Mouse (Mus musculus): ENCODE measurements around the gene Prkar2b. TPM values are rescaled to one million over a fixed set of nuclear protein-coding genes. Genes with fewer than 3 reads are reported as not detected.

Gene Prkar2b
- total and polyA plus RNA-seq, 3 experiments = 15.7 to 154 (median 34.1) TPM

- Histone ChIP-seq H3K36me3 (ENCODE audit: control insufficient read depth in 1 of 2, insufficient read depth in 2 of 2, low read length in 2 of 2) (peaks cover 0 to 57% of the 10 kb centered on the region in 2 experiments; a peak in 2 of 4 replicates), H3K4me1 (ENCODE audit: control insufficient read depth in 1 of 2, insufficient read depth in 2 of 2, low read length in 2 of 2) (peaks cover 36 to 44% of the 10 kb centered on the region in 2 experiments), H3K27me3 (ENCODE audit: control insufficient read depth in 1 of 2, insufficient read depth in 2 of 2, low read length in 2 of 2) (no peaks in the 10 kb centered on the region), H3K9me3 (replicated peaks; ENCODE audit: insufficient read depth, low read length) (no peaks in the 10 kb centered on the region), H3K79me2 (ENCODE audit: control insufficient read depth, insufficient read depth, low read length, poor library complexity) (peaks cover 20% of the 10 kb centered on the region), H3K27ac (ENCODE audit: control insufficient read depth, low read depth, low read length) (no peak overlapping the region), H3K4me3 (ENCODE audit: control insufficient read depth in 1 of 2, insufficient read depth in 1 of 2, low read depth in 2 of 2, low read length in 2 of 2) (peak overlapping the region in 1 of 2 experiments; percentile 53; a peak in 2 of 4 replicates), H3K9ac (ENCODE audit: control insufficient read depth, low read depth, low read length, poor library complexity, severe bottlenecking) (peak overlapping the region; percentile 12)
- no peak for DNase-seq (ENCODE audit: low read depth, low spot score)
- no peak for TF ChIP-seq MAFK (IDR thresholded peaks at IDR 0.05; ENCODE audit: borderline replicate concordance, low read depth, low read length)
- 0 out of 2 replicates have a peak, but pooled peaks have one; percentile 17 for TF ChIP-seq ETS1 (IDR thresholded peaks at IDR 0.05; ENCODE audit: low read depth, low read length)
- no peak for TF ChIP-seq ZMIZ1 (IDR thresholded peaks at IDR 0.05; ENCODE audit: low read depth, low read length)
- no peak for TF ChIP-seq MEF2A (IDR thresholded peaks at IDR 0.05; ENCODE audit: extremely low read depth, insufficient replicate concordance, low read depth, low read length, poor library complexity, severe bottlenecking)
- TF ChIP-seq MAX (IDR thresholded peaks at IDR 0.05; ENCODE audit: low read length) = no peak
- no peak; the same call in 1 of the 2 replicates for TF ChIP-seq MXI1 (IDR thresholded peaks at IDR 0.05; ENCODE audit: low read depth, low read length)
- 0 out of 4 replicates have a peak, but pooled peaks of 1 of the 2 experiments have one; percentile 20 for TF ChIP-seq EP300 (IDR thresholded peaks at IDR 0.05; ENCODE audit: low read depth in 1 of 2, low read length in 2 of 2)
- no peak for TF ChIP-seq POLR2AphosphoS5 (IDR thresholded peaks at IDR 0.05; ENCODE audit: borderline replicate concordance, low read depth, low read length)
- no peak for TF ChIP-seq HCFC1 (IDR thresholded peaks at IDR 0.05; ENCODE audit: low read depth, low read length)
- no peak for TF ChIP-seq USF2 (IDR thresholded peaks at IDR 0.05; ENCODE audit: borderline replicate concordance in 1 of 2, insufficient read depth in 1 of 2, low read depth in 1 of 2, low read length in 2 of 2)
These were observed 8.2 kb downstream of the Prkar2b start for GRCm38 (mm10) chr12:32052882-32053281.

- peak overlapping the region in 1 of 2 experiments; percentile 56; a peak in 3 of 4 replicates for H3K4me3 ChIP-seq (ENCODE audit: control insufficient read depth in 1 of 2, insufficient read depth in 1 of 2, low read depth in 2 of 2, low read length in 2 of 2)
- peak overlapping the region; percentile 97 for H3K27ac ChIP-seq (ENCODE audit: control insufficient read depth, low read depth, low read length)
- no peaks in the 10 kb centered on the region for H3K9me3 ChIP-seq (replicated peaks; ENCODE audit: insufficient read depth, low read length)
- no peaks in the 10 kb centered on the region for H3K27me3 ChIP-seq (ENCODE audit: control insufficient read depth in 1 of 2, insufficient read depth in 2 of 2, low read length in 2 of 2)
- H3K9ac ChIP-seq (ENCODE audit: control insufficient read depth, low read depth, low read length, poor library complexity, severe bottlenecking) = peak overlapping the region; percentile 71
- peaks cover 14% of the 10 kb centered on the region for H3K79me2 ChIP-seq (ENCODE audit: control insufficient read depth, insufficient read depth, low read length, poor library complexity)
- DNase-seq (ENCODE audit: low read depth, low spot score) = peak; percentile 88
- peaks cover 29 to 32% of the 10 kb centered on the region in 2 experiments for H3K4me1 ChIP-seq (ENCODE audit: control insufficient read depth in 1 of 2, insufficient read depth in 2 of 2, low read length in 2 of 2)
- H3K36me3 ChIP-seq (ENCODE audit: control insufficient read depth in 1 of 2, insufficient read depth in 2 of 2, low read length in 2 of 2) = peaks cover 0 to 43% of the 10 kb centered on the region in 2 experiments; a peak in 2 of 4 replicates
- TF ChIP-seq MAX (IDR thresholded peaks at IDR 0.05; ENCODE audit: low read length) (peak; percentile 70), MYC (IDR thresholded peaks at IDR 0.05; ENCODE audit: low read depth, low read length) (no peak; the same call in 1 of the 2 replicates), POLR2A (IDR thresholded peaks at IDR 0.05; ENCODE audit: control insufficient read depth in 1 of 2, insufficient read depth in 1 of 2, low read depth in 1 of 2, low read length in 2 of 2, poor library complexity in 1 of 2) (no peak), EP300 (IDR thresholded peaks at IDR 0.05; ENCODE audit: low read depth in 1 of 2, low read length in 2 of 2) (peak; percentile 97 to 98), KAT2A (conservative IDR thresholded peaks at IDR 0.05; ENCODE audit: low read depth, low read length) (no peak), UBTF (IDR thresholded peaks at IDR 0.05; ENCODE audit: borderline replicate concordance, insufficient read depth, low read depth, low read length) (no peak), SMC3 (IDR thresholded peaks at IDR 0.05; ENCODE audit: low read depth, low read length) (no peak), CHD1 (IDR thresholded peaks at IDR 0.05; ENCODE audit: low read depth, low read length) (no peak), MAZ (IDR thresholded peaks at IDR 0.05; ENCODE audit: low read depth, low read length) (no peak), RAD21 (IDR thresholded peaks at IDR 0.05; ENCODE audit: low read depth, low read length) (no peak), E2F4 (IDR thresholded peaks at IDR 0.05; ENCODE audit: borderline replicate concordance, low read depth, low read length) (no peak), ZMIZ1 (IDR thresholded peaks at IDR 0.05; ENCODE audit: low read depth, low read length) (no peak), NRF1 (IDR thresholded peaks at IDR 0.05; ENCODE audit: insufficient read depth, low read depth, low read length, poor library complexity, severe bottlenecking) (no peak), POLR2AphosphoS2 (IDR thresholded peaks at IDR 0.05; ENCODE audit: low read length) (peak; percentile 49; the same call in 1 of the 2 replicates), TAL1 (IDR thresholded peaks at IDR 0.05; ENCODE audit: low read length) (peak; percentile 92), TCF12 (IDR thresholded peaks at IDR 0.05; ENCODE audit: low read depth, low read length) (peak; percentile 98), MAFK (IDR thresholded peaks at IDR 0.05; ENCODE audit: borderline replicate concordance, low read depth, low read length) (peak; percentile 68; the same call in 1 of the 2 replicates), BHLHE40 (IDR thresholded peaks at IDR 0.05; ENCODE audit: borderline replicate concordance, low read depth, low read length) (peak; percentile 97), HCFC1 (IDR thresholded peaks at IDR 0.05; ENCODE audit: low read depth, low read length) (peak; percentile 47; the same call in 1 of the 2 replicates), MYB (IDR thresholded peaks at IDR 0.05; ENCODE audit: low read depth, low read length) (peak; percentile 70), MXI1 (IDR thresholded peaks at IDR 0.05; ENCODE audit: low read depth, low read length) (peak; percentile 44; the same call in 1 of the 2 replicates), JUND (IDR thresholded peaks at IDR 0.05; ENCODE audit: low read depth, low read length) (no peak), NELFE (IDR thresholded peaks at IDR 0.05; ENCODE audit: low read depth, low read length) (no peak), USF2 (IDR thresholded peaks at IDR 0.05; ENCODE audit: borderline replicate concordance in 1 of 2, insufficient read depth in 1 of 2, low read depth in 1 of 2, low read length in 2 of 2) (no peak), MEF2A (IDR thresholded peaks at IDR 0.05; ENCODE audit: extremely low read depth, insufficient replicate concordance, low read depth, low read length, poor library complexity, severe bottlenecking) (peak; percentile 42; the same call in 1 of the 2 replicates)
These were observed 10.9 kb downstream of the Prkar2b start for GRCm38 (mm10) chr12:32050165-32050564.

Measured in MEL (cell line).